Mouse (Mus musculus) small intestine, adult 2 months (tissue): ENCODE results near the gene Syde1. TPM values are rescaled to one million over a fixed set of nuclear protein-coding genes. Genes with fewer than 3 reads are reported as not detected.

ENCODE experiments used
- H3K27ac ChIP-seq: fragments of 200-500 bp; 2 replicates; pipeline ENCODE4 v1.5.1; 2012; ENCODE audit warnings: low read depth, low read length, control low read depth, inconsistent platforms; ENCODE audit not compliant: insufficient read depth
- H3K27me3 ChIP-seq: fragments of 200-500 bp; 2 replicates; pipeline ENCODE4 v1.6.1; 2012; ENCODE audit warnings: mild to moderate bottlenecking, moderate library complexity, low read length, inconsistent platforms; ENCODE audit not compliant: control insufficient read depth, insufficient read depth
- H3K36me3 ChIP-seq: fragments of 200-500 bp; 2 replicates; pipeline ENCODE4 v1.6.1; 2012; ENCODE audit warnings: mild to moderate bottlenecking, low read length, control low read depth, inconsistent platforms; ENCODE audit not compliant: control insufficient read depth, insufficient read depth
- H3K4me1 ChIP-seq: fragments of 200-500 bp; 2 replicates; pipeline ENCODE4 v1.6.1; 2012; ENCODE audit warnings: low read length, inconsistent platforms, mixed read lengths; ENCODE audit not compliant: control insufficient read depth, insufficient read depth, insufficient read length
- H3K4me3 ChIP-seq: fragments of 200-500 bp; 2 replicates; pipeline ENCODE4 v1.5.1; 2012; ENCODE audit warnings: low read depth, mild to moderate bottlenecking, control low read depth, inconsistent platforms, low read length, moderate library complexity
- CTCF ChIP-seq: fragments of 200-500 bp; IDR thresholded peaks from 2 replicates; pipeline ENCODE4 v1.5.1; 2012; ENCODE audit warnings: low read depth, mild to moderate bottlenecking, control low read depth, inconsistent platforms, low read length, moderate library complexity, mixed read lengths; ENCODE audit not compliant: insufficient replicate concordance, insufficient read length; ENCODE audit errors: extremely low read depth
- POLR2A ChIP-seq: fragments of 200-500 bp; IDR thresholded peaks from 2 replicates; pipeline ENCODE4 v1.6.1; 2012; ENCODE audit warnings: low read depth, mild to moderate bottlenecking, control low read depth, inconsistent platforms, low read length, moderate library complexity
- WGBS: fragments of 180-500 bp; shearing (Covaris S2); methylation state at CpG from one replicate; pipeline ENCODE4 v1.1.7; 2018; 5-methylcytosine and 5-hydroxymethylcytosine counted together
- polyA plus RNA-seq: library from polyadenylated mRNA; depleted of rRNA; stranded (reverse); fragments of >200 nt; gene quantifications from 2 replicates; pipeline ENCODE4 v1.2.3, GENCODE M21; 2012; rRNA removed

Syde1 gene
- polyA plus RNA-seq, 1 experiment = 8.6 TPM

- 0 out of 2 replicates have a peak, but pooled peaks cover 2% of the 10 kb centered on the region for H3K4me1 ChIP-seq
- TF ChIP-seq POLR2A (no peak), CTCF (no peak)
- H3K27me3 ChIP-seq = no peaks in the 10 kb centered on the region
- WGBS = 63% methylated on average over 3 of the region's 3 CpGs
- H3K4me3 ChIP-seq = no peak overlapping the region
- no peak overlapping the region for H3K27ac ChIP-seq
- no peaks in the 10 kb centered on the region for H3K36me3 ChIP-seq
These were observed 22.1 kb downstream of the Syde1 start for GRCm38 (mm10) chr10:78569686-78570085.

DNA sequence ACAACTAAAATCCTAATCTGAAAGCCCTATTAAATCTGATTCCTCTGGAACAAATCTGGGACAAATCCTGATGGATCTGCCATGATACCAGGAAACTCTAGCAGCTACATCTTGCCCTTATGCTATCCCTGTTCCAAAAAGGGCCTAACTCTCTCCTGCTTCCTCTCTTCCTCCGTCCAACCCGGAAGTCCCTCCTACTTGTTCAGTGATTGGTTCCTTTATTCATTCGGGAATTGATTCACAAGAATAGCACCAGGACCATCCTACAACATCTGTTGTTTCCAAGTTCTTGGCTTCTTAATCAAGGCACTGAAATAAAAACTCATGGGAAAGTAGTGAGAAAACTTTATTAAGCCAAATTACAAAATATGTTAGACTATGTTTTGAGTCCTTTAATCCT is 22.6 kb downstream of the Syde1 start:
- no peak for TF ChIP-seq CTCF
- no peak for TF ChIP-seq POLR2A
- WGBS = 80% methylated on average over 3 of the region's 3 CpGs
- H3K4me1 ChIP-seq = 0 out of 2 replicates have a peak, but pooled peaks cover 2% of the 10 kb centered on the region
- no peak overlapping the region for H3K27ac ChIP-seq
- no peaks in the 10 kb centered on the region for H3K36me3 ChIP-seq
- H3K27me3 ChIP-seq = no peaks in the 10 kb centered on the region
- H3K4me3 ChIP-seq = no peak overlapping the region

DNA sequence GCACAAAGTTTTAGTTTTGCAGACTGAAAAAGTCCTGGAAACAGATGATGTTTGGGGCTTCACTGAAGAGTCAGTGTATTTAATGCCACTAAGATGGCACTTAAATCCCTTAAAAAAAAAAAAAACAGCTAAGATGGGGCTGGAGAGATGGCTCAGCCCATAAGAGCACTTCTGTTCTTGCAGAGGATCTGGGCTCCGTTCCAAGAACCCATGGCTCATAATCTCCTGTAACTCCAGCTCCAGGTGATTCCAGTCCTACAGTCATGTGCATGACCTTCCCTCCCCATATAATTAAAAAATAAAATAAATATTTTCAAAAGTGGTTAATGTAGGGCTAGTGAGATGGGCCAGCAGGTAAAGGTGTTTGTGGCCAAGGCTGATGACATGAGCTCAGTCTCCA is 26.7 kb downstream of the Syde1 start:
- Histone ChIP-seq H3K4me1 (no peaks in the 10 kb centered on the region), H3K27me3 (no peaks in the 10 kb centered on the region), H3K36me3 (no peaks in the 10 kb centered on the region), H3K27ac (no peak overlapping the region), H3K4me3 (no peak overlapping the region)
- no peak for TF ChIP-seq CTCF
- TF ChIP-seq POLR2A = no peak
- 34% methylated on average over 1 of the region's 1 CpGs for WGBS

DNA sequence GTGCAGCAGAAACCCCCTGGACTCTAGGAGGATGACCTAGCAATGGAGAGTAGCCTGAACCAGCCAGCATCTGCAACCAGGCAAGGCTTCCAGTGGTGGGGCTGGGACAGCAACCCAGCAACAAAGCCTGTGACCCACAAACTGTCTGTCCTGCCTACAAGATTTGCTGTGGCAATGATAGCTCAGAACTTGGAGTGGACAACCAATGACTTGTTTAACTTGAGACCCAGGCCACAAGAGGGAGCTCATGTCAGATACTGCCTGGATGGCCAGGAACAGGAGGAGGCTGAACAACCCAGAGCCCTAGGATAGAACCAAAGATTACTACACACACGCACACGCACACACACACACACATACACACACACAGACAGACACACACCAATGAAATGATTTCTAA is 50.8 kb downstream of the Syde1 start:
- no peak overlapping the region for H3K4me3 ChIP-seq
- no peak for TF ChIP-seq POLR2A
- TF ChIP-seq CTCF = peak; percentile 42; the same call in 1 of the 2 replicates
- no peaks in the 10 kb centered on the region for H3K4me1 ChIP-seq
- no peaks in the 10 kb centered on the region for H3K27me3 ChIP-seq
- 52% methylated on average over 2 of the region's 2 CpGs for WGBS
- H3K36me3 ChIP-seq = no peaks in the 10 kb centered on the region
- no peak overlapping the region for H3K27ac ChIP-seq

Other genes with a start within 250 kb of the Syde1 start
- gene Agpat3, start 239.5 kb downstream of the Syde1 start, polyA plus RNA-seq = 116 and 178 TPM in 2 replicates
- 24.4 and 42.0 TPM in 2 replicates for gene Rrp1, start 178.9 kb downstream of the Syde1 start, polyA plus RNA-seq
- gene Cstb, start 166.3 kb downstream of the Syde1 start, polyA plus RNA-seq = 11.8 and 21.1 TPM in 2 replicates
- gene Pdxk, start 127.0 kb downstream of the Syde1 start, polyA plus RNA-seq = 17.1 and 38.7 TPM in 2 replicates
- gene Olfr1358, start 74.5 kb downstream of the Syde1 start, polyA plus RNA-seq = not detected in 2 replicates
- 62.2 and 168 TPM in 2 replicates for gene Ilvbl, start 17.6 kb downstream of the Syde1 start, polyA plus RNA-seq
- gene Olfr1357, start 26.1 kb upstream of the Syde1 start, polyA plus RNA-seq = not detected in 2 replicates
- gene Casp14, start 126.3 kb upstream of the Syde1 start, polyA plus RNA-seq = not detected in 2 replicates
- gene Ccdc105, start 161.1 kb upstream of the Syde1 start, polyA plus RNA-seq = not detected in 2 replicates
- gene Slc1a6, start 188.5 kb upstream of the Syde1 start, polyA plus RNA-seq = 0.09 TPM in 1 of 2 replicates, not detected in the other